Mouse (Mus musculus) mammary gland, adult 2 months (tissue): ENCODE results near the gene Aox3. TPM values are rescaled to one million over a fixed set of nuclear protein-coding genes. Genes with fewer than 3 reads are reported as not detected.

Experiments
- polyA plus RNA-seq: library from polyadenylated mRNA; depleted of rRNA; stranded (reverse); fragments of >200 nt; gene quantifications from 2 replicates; pipeline ENCODE4 v1.2.3, GENCODE M21; 2012; ENCODE audit warnings: low replicate concordance; rRNA removed

Aox3 gene
- polyA plus RNA-seq = 1.1 and 1.9 TPM in 2 replicates

GRCm38 (mm10) chr1:58112880-58113279 lies at the start of gene Aox3:
TSS of gene Aox3 (plus strand) at chr1:58113130.

GRCm38 (mm10) chr1:58210203-58210602 lies 97.3 kb downstream of the Aox3 start, which contains the start of gene Aox4:
TSS of gene Aox4 (plus strand) at chr1:58210397.

Other genes with a start within 250 kb of the Aox3 start
- gene Sgo2a, start 117.2 kb upstream of the Aox3 start, polyA plus RNA-seq = 0.29 and 0.32 TPM in 2 replicates
- gene Kctd18, start 94.2 kb upstream of the Aox3 start, polyA plus RNA-seq = 6.9 and 9.0 TPM in 2 replicates
- gene Aox1, start 83.2 kb upstream of the Aox3 start, polyA plus RNA-seq = 10.2 and 22.9 TPM in 2 replicates
- gene Aox4, start 97.3 kb downstream of the Aox3 start, polyA plus RNA-seq = 0.46 TPM in 1 of 2 replicates, not detected in the other
- gene Aox2, start 165.2 kb downstream of the Aox3 start, polyA plus RNA-seq = 0.03 TPM in 1 of 2 replicates, not detected in the other